Mouse (Mus musculus) limb, embryonic 14.5 days (tissue): ENCODE measurements around the gene Lrriq1. TPM values are rescaled to one million over a fixed set of nuclear protein-coding genes. Genes with fewer than 3 reads are reported as not detected.

Experiments used
- ATAC-seq: fragments of 200-750 bp; cut with Nextera tagmentation; 2 replicates; pipeline ENCODE4 v1.8.0; 2017; ENCODE audit warnings: low read depth, moderate number of reproducible peaks, moderate TSS enrichment; ENCODE audit not compliant: low FRiP score
- DNase-seq: peaks from one replicate; pipeline ENCODE4 v3.0.0-alpha.2; 2015; ENCODE audit warnings: low spot score
- H3K27ac ChIP-seq: fragments of 300-500 bp; sonication (generic); replicated peaks from 2 replicates; pipeline ENCODE4 v1.5.1; 2014; ENCODE audit warnings: low read depth, mild to moderate bottlenecking, low read length, moderate library complexity, mixed read lengths
- H3K27me3 ChIP-seq: fragments of 300-500 bp; sonication (generic); 2 replicates; pipeline ENCODE4 v1.6.1; 2014; ENCODE audit warnings: low read length, mixed read lengths; ENCODE audit not compliant: control insufficient read depth, insufficient read depth
- H3K36me3 ChIP-seq: fragments of 300-500 bp; sonication (generic); 2 replicates; pipeline ENCODE4 v1.6.1; 2014; ENCODE audit warnings: mild to moderate bottlenecking, low read length, moderate library complexity, mixed read lengths; ENCODE audit not compliant: control insufficient read depth, insufficient read depth
- H3K4me1 ChIP-seq: fragments of 300-500 bp; sonication (generic); 2 replicates; pipeline ENCODE4 v1.6.1; 2014; ENCODE audit warnings: antibody characterized with exemption, low read length, mixed read lengths; ENCODE audit not compliant: control insufficient read depth, insufficient read depth
- H3K4me2 ChIP-seq: fragments of 300-500 bp; sonication (generic); replicated peaks from 2 replicates; pipeline ENCODE4 v1.6.1; 2014; ENCODE audit warnings: low read depth, mild to moderate bottlenecking, low read length, moderate library complexity; ENCODE audit not compliant: severe bottlenecking
- H3K4me3 ChIP-seq: fragments of 300-500 bp; sonication (generic); replicated peaks from 2 replicates; pipeline ENCODE4 v1.5.1; 2014; ENCODE audit warnings: low read length
- H3K9ac ChIP-seq: fragments of 300-500 bp; sonication (generic); 2 replicates; pipeline ENCODE4 v1.6.1; 2014; ENCODE audit warnings: mild to moderate bottlenecking, low read depth, low read length, moderate library complexity; ENCODE audit not compliant: severe bottlenecking
- H3K9me3 ChIP-seq: fragments of 300-500 bp; sonication (generic); 2 replicates; pipeline ENCODE4 v1.6.1; 2016; ENCODE audit warnings: low read length; ENCODE audit not compliant: control insufficient read depth
- POLR2A ChIP-seq: fragments of 200-500 bp; IDR thresholded peaks from 2 replicates; pipeline ENCODE4 v1.8.0; 2012; ENCODE audit warnings: inconsistent platforms, mild to moderate bottlenecking, moderate library complexity, borderline replicate concordance; ENCODE audit not compliant: insufficient read depth, insufficient read length; ENCODE audit errors: extremely low read depth
- polyA plus RNA-seq, 2 experiments: library from polyadenylated mRNA; depleted of rRNA in 1 of 2; stranded (reverse) in 1 of 2; unstranded in 1 of 2; fragments of >200 nt; fragmentation: Nextera tagmentation in 1 of 2; extraction: Ambion mirVana in 1 of 2; gene quantifications; 2 replicates each; pipeline versions ENCODE4 v1.2.1 to v1.2.3; 2012 to 2014

The Lrriq1 gene
- polyA plus RNA-seq, 2 experiments: 0.13 TPM; not detected in 1

DNA sequence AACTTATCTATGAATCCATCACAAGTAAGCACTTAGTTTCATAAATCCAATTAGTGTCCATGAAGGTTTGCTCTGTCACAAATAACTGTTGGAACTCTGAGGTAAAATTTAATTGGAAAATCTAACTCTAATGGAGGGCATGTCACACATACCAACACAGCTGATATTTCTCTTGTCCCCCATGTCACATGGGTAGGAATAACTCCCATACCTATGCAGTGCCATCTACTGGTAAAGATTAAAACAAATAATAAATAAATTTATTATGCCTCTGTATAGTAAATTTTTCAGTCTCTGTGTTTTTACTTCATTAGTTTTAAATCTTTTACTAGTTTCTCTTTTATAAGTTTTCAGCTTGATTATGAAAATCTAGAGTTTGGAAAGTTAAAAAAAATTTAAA lies 236.5 kb downstream of the Lrriq1 start:
- Histone ChIP-seq H3K4me2 (no peak overlapping the region), H3K36me3 (no peaks in the 10 kb centered on the region), H3K4me3 (no peak overlapping the region), H3K27ac (no peak overlapping the region), H3K9ac (no peak overlapping the region), H3K27me3 (no peaks in the 10 kb centered on the region), H3K9me3 (no peaks in the 10 kb centered on the region), H3K4me1 (peaks cover 3% of the 10 kb centered on the region; the same call in 1 of the 2 replicates)
- DNase-seq: no peak
- TF ChIP-seq POLR2A: no peak
- no peak for ATAC-seq

Other genes starting within 250 kb of the Lrriq1 start
- gene Alx1, start 206.1 kb downstream of the Lrriq1 start, polyA plus RNA-seq (2012; rRNA removed): 1.5 and 1.8 TPM in 2 replicates
- 3.9 and 4.0 TPM in 2 replicates for gene Alx1, start 206.1 kb downstream of the Lrriq1 start, polyA plus RNA-seq (2014; fragmentation: Nextera tagmentation; extraction: Ambion mirVana)
- 2.1 and 2.9 TPM in 2 replicates for gene Slc6a15, start 131.5 kb upstream of the Lrriq1 start, polyA plus RNA-seq (2012; rRNA removed)
- 3.0 and 3.2 TPM in 2 replicates for gene Slc6a15, start 131.5 kb upstream of the Lrriq1 start, polyA plus RNA-seq (2014; fragmentation: Nextera tagmentation; extraction: Ambion mirVana)